Mouse (Mus musculus) left cerebral cortex, postnatal 36 days (tissue): ENCODE data around the gene Htr3a. TPM values are rescaled to one million over a fixed set of nuclear protein-coding genes. Genes with fewer than 3 reads are reported as not detected.

ENCODE experiments used
- DNase-seq, 2 experiments: peaks; one replicate each; pipeline ENCODE4 v3.0.0; 2021 to 2022; ENCODE audit warnings: low spot score in 2 of 2, mixed read lengths in 1 of 2
- intact Hi-C: fragments of 180-260 bp; cut with DNase I; formaldehyde crosslinking; loops from one replicate; pipeline ENCODE4 v1.15.1; 2025
- total RNA-seq, 2 experiments: library from RNA; stranded (reverse); gene quantifications; 2 replicates each; pipeline ENCODE4 v1.2.3; 2021

Gene Htr3a
- total RNA-seq: 1 to 10 TPM; 7.4 to 7.8 TPM

DNA sequence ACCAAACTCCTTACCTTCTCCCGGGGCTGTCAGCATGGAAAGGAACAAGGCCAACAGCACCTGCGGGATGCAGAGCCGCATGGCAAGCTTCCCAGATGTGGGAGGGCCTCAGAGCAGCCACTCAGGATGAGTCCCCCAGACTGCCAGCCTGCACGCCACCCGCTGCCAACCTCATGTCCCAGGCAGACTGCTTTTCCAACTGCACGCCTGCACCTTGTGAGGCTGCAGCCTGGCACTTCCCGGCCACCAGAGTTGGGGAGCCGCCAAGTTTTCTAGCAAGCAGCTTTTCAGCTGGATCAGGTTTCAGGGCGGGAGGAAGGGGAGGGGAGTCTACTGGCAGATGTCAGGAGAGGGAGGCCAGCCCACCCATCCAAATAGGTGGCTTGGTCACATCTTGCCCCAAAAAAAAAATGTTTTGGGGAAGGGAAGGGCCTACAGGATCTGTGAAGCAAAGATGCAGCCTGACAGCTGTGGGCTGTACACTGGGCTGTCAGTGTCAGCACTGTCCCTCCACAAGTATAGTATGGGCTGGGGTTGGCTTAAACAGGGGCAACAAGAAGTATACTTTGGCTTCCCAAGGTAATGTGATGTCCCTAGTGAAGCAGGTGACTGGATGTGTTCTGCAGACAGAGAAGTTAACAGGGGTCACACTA lies at the start of gene Htr3a:
Gene Htr3a, minus strand, starts transcription at position 215 of the 653 bp plus-strand sequence.
- intact Hi-C loops: loop anchor here (5.0 kb wide), 1 partner anchor 51 kb away; the partner anchor contains the start of gene Htr3b
- DNase-seq: peak; percentile 39 to 46

DNA sequence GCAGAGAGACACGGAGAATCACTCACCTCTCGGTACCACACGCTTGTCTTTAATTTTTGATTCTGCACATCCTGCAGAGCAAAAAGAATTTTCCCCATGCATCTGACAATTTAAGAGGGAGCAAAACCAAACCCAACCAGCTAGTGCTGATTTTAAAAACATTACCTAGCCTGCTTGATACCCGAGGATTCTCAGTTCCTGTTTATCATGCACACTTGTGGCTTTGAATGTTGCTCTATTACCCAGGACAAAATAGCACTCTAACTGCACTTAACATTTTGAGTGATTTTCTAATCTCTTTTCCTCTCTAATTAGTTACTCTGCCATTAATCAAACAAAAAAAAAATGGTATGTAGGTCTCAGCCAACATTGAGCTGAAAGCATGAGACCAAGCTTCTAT lies 36.7 kb upstream of the Htr3a start:
- intact Hi-C loops: no loop called here
- DNase-seq: no peak

DNA sequence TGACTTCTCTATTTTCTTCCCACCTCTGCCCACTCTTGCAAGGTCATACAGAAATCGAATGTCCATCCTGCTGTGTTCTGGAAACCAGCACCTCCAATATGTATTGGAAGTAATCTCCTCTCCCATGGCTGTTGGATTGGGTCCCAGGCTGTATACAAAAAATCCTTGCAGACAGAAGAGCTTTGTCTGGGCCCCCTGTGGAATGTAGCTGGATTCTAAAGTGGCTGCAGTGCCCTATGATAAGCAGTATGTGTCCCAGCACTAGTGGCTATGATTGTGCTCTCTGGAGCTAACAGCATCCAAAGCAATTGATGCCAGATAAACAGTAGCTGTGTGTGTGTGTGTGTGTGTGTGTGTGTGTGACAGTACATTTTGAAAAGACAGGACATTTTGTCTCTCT lies 31.4 kb upstream of the Htr3a start:
- intact Hi-C loops: no loop called here
- DNase-seq: no peak

DNA sequence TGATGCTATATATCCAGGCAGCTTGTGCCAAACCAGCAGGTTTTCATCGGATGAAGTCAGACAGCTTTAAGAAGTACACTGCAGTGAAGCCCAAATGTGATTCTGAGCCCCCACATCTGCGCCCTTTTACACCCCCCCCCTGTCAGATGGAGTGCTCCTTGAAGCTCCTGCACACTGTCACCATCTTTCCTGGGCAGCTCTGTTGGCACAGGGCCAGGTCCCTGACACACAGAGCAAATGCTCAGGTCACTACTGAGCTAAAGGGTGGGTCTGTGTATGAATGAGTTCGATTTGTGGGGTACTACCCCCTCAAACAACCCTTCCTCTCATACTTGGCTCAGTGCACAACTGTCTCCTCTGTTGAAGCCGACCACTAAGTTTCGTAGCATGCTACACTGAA lies 18.5 kb upstream of the Htr3a start:
- intact Hi-C loops: no loop called here
- DNase-seq: no peak

DNA sequence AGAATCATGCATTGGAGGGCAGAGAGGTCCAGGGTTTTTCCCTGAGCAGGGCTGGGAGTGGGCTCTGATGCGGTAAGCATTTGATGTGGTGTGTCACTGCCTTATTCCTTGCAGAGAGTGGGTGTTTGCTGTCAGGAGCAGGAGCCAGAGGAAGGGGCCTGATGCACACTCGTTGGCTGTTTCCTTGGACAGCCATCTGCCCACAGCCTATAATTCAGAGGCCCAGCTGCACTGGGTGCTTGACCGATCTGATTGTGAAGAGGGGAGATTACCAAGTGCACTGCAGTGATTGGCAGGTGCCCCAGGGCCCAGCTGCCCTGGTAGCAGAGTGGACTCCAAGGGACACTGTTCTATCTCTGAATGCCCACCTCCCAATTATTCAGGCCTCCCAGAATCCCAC lies 17.9 kb upstream of the Htr3a start:
- no peak for DNase-seq
- intact Hi-C loops: no loop called here

DNA sequence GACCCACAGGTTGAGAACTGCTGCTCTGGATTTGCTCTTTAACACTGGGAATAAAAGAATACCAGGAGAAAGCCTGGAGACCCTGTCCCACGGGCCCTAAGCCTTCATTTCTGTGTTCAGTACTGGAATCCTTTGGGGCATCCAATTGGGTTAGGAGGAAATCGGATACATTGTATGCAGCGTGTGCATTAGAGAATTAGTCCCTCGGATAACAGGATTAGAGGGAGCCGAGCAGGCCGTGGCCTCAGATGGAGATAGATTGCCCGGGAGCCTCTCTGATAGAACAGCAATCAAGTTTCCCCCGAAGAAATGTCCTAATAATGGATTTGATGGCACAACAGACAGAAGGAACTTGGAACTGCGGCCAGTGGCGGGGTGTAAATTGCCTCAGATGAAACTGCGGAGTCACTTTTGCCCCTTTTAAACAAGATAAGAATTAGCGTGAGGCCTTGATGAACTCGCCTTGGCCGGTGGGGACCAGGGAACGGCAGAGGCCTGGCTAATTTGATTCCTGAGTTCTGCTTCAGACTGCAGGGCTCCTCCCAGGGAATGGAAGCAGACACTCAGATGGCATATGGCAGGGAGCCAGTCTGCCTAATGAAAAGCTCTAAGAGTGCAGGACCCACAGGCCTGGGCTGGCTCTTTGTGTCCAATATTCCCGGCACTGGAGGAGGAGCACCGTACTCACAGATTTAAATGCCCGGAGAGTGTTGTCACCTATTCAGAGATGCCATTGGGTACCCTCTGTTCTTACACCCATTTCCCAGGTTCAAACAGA lies 5.3 kb upstream of the Htr3a start:
- intact Hi-C loops: no loop called here
- no peak for DNase-seq

DNA sequence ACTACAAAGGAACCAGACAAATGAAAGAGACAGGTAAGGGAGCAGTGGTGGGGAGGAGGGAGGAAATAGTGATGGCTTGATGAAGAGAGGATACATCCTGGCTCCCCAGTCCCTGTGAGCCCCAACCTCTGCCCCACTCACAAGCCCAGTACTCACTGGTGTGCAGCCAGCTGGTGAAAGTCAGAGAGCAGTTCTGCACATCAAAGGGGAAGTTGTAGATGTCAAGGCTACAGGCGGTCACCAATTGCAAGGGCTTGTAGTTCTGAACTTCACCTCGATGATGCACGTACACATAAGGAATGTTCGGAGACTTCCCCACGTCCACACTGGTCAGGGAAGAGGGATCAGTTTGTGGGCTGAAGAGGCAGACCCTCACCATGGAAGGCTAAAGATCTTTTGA lies 6.5 kb downstream of the Htr3a start:
- no peak for DNase-seq
- intact Hi-C loops: no loop called here

DNA sequence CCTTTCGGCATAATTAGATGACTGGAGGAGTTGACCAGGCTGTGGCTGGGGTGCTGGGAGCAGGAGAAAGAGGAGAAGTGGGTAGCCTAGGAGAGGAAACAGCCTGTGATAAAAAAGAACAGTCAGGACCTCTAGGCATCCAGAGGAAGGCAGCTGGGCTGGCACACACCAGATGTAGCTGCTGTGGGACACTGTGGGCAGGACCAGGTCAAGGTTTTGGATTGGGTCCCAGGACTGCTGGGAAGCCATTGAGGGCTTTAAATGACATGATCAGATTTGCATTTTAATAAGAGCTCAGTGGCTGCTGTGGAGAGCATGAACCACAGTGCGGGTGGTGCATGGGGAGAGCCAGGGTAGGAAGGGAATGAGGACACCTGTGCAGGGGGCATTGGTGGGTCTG lies 7.1 kb downstream of the Htr3a start:
- DNase-seq: no peak
- intact Hi-C loops: no loop called here

DNA sequence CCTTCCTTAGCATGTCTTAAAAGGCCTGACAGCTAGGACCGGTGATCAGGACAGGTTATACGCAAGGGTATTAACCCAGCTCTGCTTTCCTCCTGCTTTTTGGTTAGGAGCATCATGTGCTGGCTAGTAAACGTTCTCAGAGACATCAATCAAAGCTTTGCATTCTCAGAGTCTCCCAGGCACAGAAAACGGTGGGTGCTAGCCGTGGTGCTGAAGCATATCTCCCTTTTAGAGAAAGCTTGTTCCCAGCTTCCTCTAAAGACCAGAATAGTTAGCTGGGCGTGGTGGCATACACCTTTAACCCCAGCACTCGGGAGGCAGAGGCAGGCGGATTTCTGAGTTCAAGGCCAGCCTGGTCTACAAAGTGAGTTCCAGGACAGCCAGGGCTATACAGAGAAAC lies 12.3 kb downstream of the Htr3a start:
- DNase-seq: no peak
- intact Hi-C loops: no loop called here

DNA sequence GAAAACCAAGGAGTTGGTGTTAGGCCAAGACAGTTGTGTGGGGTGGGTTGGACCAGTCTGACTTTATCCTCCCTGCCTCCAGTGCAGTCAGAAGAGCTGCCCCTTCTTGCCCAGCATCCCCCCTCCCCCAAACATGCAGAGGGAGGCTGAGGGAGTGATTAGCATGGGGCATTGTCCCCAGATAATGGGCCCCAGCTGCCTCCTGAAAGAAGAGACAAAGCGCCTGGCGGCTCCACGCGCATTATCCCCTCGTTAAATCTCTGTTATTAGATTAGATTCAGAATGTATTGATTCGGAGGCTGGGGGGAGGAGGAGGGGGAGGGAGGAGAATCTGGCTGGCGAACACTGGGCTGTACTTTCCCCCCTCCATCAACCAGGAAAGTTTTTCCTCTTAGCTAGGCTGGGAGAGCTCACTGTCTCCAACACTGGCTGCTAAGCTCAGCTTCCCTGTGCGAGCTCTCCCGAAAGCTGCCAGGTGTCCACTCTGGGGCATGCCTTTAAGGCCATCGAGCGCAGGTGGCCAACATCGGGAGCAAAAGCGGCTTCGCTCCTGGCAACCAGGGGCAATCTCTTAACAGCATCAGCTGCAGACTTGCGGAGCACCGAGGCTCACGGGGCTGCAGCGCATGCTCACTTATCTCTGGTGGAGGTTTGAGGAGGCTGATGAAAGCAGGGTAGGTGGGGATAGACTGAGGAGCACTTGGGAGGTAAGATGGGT lies 14.9 kb downstream of the Htr3a start:
- DNase-seq: no peak
- intact Hi-C loops: loop anchor here (2.0 kb wide), 1 partner anchor 77 kb away; no protein-coding TSS in a partner anchor

DNA sequence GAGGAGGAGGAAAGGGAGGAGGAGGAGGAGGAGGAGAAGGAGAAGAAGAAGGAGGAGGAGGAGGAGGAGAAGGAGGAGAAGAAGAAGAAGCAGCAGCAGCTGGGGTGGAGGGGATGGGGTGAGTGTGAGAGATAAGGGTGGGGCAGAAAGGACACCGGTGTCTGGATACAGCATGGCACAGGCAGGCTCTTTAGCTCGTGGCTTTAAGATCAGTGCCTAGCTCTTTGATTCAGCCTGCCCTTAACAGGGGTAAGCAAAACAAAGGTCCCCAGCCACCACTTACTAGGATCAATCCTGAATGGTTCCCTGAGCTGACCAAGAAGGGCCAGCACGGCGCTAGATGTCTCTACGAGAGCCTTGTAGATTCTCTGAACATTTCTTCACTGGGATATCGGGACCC lies 16.1 kb downstream of the Htr3a start:
- no peak for DNase-seq
- intact Hi-C loops: loop anchor here (1.0 to 2.0 kb wide), 2 partner anchors 78 to 248 kb away; no protein-coding TSS in a partner anchor

DNA sequence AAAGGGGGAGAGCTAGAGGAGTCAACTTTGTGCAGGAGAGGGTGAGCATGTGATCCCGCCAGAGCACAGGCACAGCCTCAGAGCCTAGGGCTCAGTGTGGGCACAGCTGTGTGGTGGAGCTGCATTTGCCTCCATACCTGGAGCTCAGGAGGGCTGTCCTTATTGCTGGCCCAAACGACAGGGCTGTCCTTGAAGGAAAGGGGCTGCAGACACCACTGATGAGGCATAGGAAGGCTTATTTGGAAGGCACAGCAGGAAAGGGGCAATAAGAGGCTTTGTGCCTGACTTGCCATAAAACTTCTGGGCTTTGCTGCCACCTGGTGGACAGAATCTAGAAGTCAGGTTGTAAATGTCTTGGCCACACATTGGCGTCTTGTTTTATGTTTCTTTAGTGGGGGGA lies 16.9 kb downstream of the Htr3a start:
- intact Hi-C loops: loop anchor here (1.0 to 2.0 kb wide), 2 partner anchors 79 to 248 kb away; no protein-coding TSS in a partner anchor
- DNase-seq: peak; percentile 62 to 75

DNA sequence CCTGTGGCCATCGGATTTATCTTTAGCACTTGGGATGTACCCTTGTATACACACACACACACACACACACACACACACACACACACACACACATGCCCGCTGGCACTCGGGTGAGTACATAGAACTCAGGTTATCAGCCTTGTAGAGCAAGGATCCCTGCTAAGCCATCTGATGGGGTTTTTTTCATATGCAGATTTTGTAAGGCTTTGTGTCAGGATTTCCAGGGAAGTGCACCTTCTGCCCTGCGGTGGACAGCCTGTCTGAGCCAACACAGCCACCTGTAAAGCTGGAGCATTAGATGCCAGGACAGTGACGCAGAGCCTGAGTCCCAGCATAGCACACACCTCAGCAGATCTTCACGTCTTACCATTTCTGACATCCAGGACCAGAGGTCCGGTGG lies 21.8 kb downstream of the Htr3a start:
- intact Hi-C loops: no loop called here
- DNase-seq: no peak

DNA sequence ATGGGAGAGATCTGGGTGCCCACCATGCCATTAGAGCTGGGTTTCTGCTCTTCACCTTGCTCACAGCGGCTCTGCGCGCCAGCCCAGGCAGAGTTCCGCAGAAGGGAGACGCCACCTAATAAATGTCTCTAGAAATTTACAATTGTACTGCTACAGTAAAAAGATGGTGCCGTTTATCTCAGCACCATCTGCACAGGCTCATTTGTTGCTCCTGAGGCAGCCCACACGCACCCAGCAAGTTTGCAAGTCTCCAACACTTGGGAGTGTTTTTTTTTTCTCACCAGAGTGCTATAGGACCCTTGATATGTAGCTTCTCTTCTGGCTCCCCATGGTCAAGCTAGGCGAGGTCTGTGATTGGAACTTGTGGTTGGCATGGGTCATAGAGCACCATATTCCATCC lies 38.0 kb downstream of the Htr3a start:
- intact Hi-C loops: no loop called here
- DNase-seq: no peak

DNA sequence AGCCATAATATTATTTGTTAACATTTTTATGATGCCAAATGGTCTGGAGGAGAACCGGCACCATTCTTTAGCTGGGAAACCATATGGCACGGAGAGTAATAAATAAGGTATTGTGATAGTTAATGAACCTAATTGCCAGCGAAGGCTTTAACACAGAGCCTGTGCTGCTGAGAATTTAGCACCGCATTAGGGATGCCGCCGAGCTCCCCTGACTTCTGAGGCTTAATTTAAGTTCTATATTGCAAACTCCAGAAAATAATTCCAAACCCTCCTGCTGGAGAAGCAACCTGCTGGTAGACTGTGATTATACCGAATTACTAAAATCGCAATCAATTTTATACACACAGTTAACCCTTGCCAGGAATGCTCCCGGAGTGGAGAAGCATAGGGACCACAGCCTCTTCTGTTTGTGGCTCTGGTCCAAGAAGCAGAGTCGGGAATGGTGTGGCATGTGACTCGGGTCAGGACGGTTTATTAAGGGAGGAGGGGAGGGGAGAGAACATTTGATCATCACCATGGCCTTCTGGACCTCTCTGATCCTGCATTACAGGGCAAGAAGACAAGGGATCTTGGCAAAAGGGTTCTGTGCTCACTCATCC lies 44.3 kb downstream of the Htr3a start:
- intact Hi-C loops: no loop called here

DNA sequence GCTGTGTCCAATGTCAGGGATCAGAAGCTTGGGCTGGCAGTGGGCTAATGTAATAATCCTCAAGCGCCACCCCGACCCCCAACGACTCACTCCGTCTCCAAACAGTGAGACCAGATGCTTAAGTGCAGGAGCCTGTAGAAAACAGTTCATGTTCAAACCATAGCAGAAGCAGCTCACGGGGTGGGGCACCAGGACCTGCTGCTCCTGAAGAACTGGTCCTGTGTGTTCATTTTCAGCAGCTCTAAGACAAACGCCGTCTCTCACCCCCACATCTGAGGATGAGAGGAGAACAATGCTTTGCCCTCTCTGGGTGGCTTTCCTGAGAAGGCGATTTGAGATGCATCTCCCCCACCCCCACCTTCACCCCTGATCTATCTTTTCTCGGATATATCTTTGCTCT lies 45.7 kb downstream of the Htr3a start:
- DNase-seq: no peak
- intact Hi-C loops: no loop called here

More for the DNA sequence above, 44.3 kb downstream of the Htr3a start:
- no peak for DNase-seq

DNA sequence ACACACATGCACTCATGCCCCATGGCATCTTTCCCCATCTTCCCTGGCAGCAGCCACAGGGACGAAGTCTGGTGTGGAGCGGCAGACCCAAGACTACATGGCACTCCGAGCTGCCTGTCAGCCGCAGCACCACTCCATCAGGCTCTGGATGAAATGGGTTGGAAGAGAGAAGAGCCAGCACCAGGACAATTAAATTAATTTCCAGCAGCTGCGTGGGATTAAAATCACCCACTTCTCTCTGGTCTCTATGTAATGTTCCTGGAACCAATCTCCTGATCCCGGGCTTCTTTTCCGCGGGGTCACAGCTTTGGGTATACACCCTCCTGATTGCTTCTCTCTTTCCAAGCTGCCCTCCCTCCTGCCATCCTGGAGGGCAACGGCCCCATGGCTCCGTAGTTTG lies 49.4 kb downstream of the Htr3a start:
- intact Hi-C loops: no loop called here
- DNase-seq: no peak

DNA sequence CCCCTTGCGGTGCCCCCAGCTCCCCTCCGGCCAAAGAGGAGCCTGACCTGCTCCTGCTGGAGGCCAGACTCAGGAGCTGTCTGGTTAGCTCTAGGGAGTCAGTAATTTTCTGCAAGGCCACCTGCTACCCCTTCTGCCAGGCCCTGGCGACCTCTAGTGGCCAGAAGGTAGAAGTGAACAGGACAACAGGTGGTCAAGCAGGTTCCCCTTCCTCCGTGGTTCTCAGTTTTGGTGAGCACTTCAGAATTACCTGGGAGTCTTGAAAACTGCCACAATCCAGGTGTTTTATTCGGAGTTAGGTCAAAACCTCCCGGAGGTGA lies 50.4 kb downstream of the Htr3a start:
- intact Hi-C loops: loop anchor here (1.0 kb wide), 1 partner anchor 214 kb away; no protein-coding TSS in a partner anchor
- peak; percentile 56 to 72 for DNase-seq

DNA sequence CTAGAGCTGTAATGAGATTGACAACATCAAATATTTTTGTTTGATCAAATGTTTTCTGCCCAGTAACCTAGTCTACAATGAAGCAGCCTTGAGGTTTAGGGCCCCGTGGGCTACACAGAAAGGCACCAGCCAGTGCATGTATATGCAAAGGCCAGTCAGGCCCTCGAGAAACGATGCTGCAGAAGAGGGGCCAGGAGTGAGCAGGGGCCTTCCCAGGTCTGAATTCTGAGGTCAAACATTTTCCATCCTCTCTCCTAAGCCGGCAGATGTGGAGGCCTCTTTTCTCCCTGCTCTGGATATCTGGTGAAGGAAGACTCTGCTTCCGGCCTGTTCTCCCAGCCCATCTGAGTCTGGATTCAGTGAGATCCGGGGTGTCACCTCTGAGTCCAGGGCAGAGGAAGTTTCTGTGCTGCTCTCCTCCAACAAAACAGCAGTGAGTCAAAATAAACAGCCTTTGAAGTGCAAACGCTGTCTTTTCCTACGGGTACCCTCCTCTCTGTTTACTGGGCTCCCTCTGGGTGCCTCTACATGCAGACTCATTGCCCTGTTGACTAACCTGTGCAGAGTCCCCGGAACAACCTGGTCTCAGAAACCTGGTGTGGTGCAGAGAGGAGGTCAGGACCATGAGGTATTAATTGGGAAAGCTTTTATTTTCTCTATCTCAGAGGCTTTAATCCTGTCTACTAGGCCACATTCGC lies 50.9 kb downstream of the Htr3a start:
- no peak for DNase-seq
- intact Hi-C loops: loop anchor here (1.0 kb wide), 1 partner anchor 214 kb away; no protein-coding TSS in a partner anchor

DNA sequence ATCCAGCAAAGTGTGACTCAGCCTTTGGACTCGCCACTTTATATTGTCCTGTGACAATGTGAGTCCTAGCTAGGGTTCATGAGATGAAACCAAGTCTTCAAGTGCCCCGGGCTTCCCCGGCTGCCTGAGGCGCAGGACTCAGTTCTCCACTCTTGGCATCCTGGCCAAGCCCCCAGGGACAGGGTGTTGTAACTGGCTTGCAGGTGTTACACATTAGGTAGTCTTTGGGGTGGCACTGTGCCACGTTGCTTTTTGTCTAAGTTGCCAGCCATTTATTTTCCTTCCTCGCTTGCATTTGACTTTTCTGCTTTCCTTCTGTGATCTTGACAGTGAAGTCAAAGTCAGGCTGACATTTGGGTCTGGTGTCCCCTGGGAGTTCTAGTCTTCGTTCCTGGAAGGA lies 53.0 kb downstream of the Htr3a start:
- intact Hi-C loops: no loop called here

More for the DNA sequence above, 53.0 kb downstream of the Htr3a start:
- no peak for DNase-seq
